Mouse (Mus musculus): ENCODE results near the gene Nudt3.

Nudt3 gene

GRCm38 (mm10) chr17:27545991-27546390, 77.3 kb downstream of the Nudt3 start:
- no peak for DNase-seq (ENCODE audit: low spot score)

- DNase-seq (ENCODE audit: low spot score): no peak
Observed at GRCm38 (mm10) chr17:27544551-27544950, 78.7 kb downstream of the Nudt3 start.

DNA sequence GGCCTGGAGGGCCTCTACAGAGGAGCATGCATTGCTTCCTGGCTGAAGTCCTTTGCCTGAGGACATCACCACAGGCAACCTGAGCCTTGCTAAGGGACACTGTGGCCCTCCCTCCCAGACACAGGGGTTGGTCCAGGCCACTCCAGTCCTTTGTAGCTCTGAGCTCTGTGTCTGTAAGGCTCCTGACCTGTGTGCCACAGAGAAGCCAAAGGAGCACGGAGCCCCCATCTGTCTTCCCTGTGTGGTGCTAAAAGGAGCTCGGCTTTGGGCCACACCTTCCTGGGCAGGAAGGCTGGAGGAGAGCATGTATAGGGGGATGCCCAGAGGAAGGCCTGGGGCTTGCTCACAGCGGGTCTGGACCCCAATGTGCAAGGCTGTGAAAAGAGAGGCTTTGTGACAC, 81.3 kb downstream of the Nudt3 start:
- DNase-seq (ENCODE audit: low spot score): no peak

DNA sequence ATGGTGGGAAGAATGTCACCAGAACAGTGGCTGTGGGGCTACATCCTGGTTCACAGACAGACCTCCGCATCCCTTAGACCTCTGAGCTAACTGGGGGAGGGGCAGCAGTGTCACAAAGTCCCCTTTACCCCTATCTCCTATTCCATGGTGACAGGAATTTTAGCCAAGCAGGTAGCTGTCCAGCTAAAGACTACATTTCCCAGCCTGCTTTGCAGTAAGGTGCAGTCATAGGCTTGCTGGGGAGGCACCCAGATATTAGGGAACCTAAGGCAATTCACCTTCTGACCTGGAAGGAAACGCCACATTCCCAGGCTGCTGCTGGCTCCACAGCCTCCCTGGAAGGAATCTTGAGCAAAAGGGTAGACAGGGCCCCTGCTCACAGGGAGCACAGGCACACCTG, 82.0 kb downstream of the Nudt3 start:
- DNase-seq (ENCODE audit: low spot score): no peak

GRCm38 (mm10) chr17:27534718-27535117, 88.6 kb downstream of the Nudt3 start:
- DNase-seq (ENCODE audit: low spot score): peak; percentile 86

DNA sequence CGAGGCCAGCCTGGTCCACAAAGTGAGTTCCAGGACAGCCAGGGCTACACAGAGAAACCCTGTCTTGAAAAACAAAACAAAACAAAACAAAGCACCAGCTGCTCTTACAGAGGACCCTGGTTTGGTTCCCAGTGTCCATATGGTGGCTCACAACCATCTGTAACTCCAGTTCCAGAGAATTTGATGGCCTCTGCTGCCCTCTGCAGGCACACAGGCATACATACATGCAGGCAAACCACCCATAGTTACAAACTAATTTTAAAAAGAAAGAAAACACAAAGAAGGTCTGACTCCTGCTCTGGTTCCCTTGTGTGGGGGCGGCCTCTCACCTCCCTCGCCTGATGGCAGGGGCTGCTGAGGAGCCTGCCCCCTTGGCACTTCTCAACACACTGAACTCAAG, 89.9 kb downstream of the Nudt3 start:
- no peak for DNase-seq (ENCODE audit: low spot score)

- no peak for DNase-seq (ENCODE audit: low spot score)
Observed at GRCm38 (mm10) chr17:27532095-27532494, 91.2 kb downstream of the Nudt3 start.

Data from T-cell, adult 2 months (primary cell).